Mouse (Mus musculus) lung, adult 2 months (tissue): Measurements from ENCODE around the gene BC003965.

Source experiments
- CTCF ChIP-seq: fragments of 200-500 bp; IDR thresholded peaks from 2 replicates; pipeline ENCODE4 v1.5.1; 2011; ENCODE audit warnings: mild to moderate bottlenecking, low read length, control low read depth; ENCODE audit not compliant: insufficient read depth
- POLR2A ChIP-seq: fragments of 200-500 bp; IDR thresholded peaks from 2 replicates; pipeline ENCODE4 v1.6.1; 2011; ENCODE audit warnings: low read depth, mild to moderate bottlenecking, control low read depth, low read length, borderline replicate concordance; ENCODE audit errors: extremely low read depth

DNA sequence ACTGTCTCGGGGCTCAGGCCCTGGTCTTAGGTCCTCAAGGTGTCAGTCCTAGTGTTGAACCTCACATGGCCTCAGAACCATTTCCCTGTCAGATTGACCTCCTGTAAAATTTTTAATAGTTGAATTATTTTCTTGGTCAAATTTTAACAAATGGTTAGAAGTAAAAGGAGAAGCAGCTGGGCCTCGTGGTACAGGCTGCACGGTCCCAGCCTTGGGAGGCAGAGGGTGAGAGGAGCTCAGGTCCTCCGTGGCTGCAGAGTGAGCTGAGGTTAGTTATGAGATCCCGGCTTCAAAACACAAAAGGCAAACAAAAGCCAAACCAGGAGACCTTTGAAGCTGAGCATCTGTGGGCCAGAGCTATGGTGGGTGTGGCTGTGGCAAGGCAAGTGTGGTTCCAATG is 43.6 kb downstream of the BC003965 start:
- TF ChIP-seq CTCF (no peak), POLR2A (no peak)
